Mouse (Mus musculus): ENCODE data around the gene Glyctk.
"Not testable (repeated sequence)": the region's sequence is repeated elsewhere in the genome, so short reads cannot be mapped to it uniquely, and the experiment has no call there.

Gene Glyctk

GRCm38 (mm10) chr9:106176769-106177168, 18.8 kb upstream of the Glyctk start:
- no peak for DNase-seq (ENCODE audit: low spot score)

GRCm38 (mm10) chr9:106175552-106176200, 17.7 kb upstream of the Glyctk start:
- no peak for DNase-seq (ENCODE audit: low spot score)

GRCm38 (mm10) chr9:106173363-106173762, 15.4 kb upstream of the Glyctk start:
- DNase-seq (ENCODE audit: low spot score) = no peak

- DNase-seq (ENCODE audit: low spot score) = no peak
These were observed 14.6 kb upstream of the Glyctk start for GRCm38 (mm10) chr9:106172527-106172926.

- DNase-seq (ENCODE audit: low spot score) = peak; percentile 68
These were observed 13.6 kb upstream of the Glyctk start for GRCm38 (mm10) chr9:106171346-106172158.

- DNase-seq (ENCODE audit: low spot score) = peak; percentile 93
These were observed 12.8 kb upstream of the Glyctk start, which contains the start of gene Wdr82 for GRCm38 (mm10) chr9:106170556-106171345. TSS of gene Wdr82 (plus strand) at chr9:106170928.

GRCm38 (mm10) chr9:106169917-106170316, 12.0 kb upstream of the Glyctk start:
- DNase-seq (ENCODE audit: low spot score) = no peak

- DNase-seq (ENCODE audit: low spot score) = not testable (repeated sequence)
These were observed 11.1 kb upstream of the Glyctk start for GRCm38 (mm10) chr9:106169006-106169405.

- no peak for DNase-seq (ENCODE audit: low spot score)
These were observed 9.8 kb upstream of the Glyctk start for GRCm38 (mm10) chr9:106167703-106168102.

- no peak for DNase-seq (ENCODE audit: low spot score)
These were observed 9.3 kb upstream of the Glyctk start for GRCm38 (mm10) chr9:106167241-106167640.

GRCm38 (mm10) chr9:106166709-106167108, 8.8 kb upstream of the Glyctk start:
- DNase-seq (ENCODE audit: low spot score) = no peak

GRCm38 (mm10) chr9:106160426-106160825, 2.5 kb upstream of the Glyctk start:
- DNase-seq (ENCODE audit: low spot score) = no peak

- peak; percentile 95 for DNase-seq (ENCODE audit: low spot score)
These were observed 1.9 kb upstream of the Glyctk start for GRCm38 (mm10) chr9:106159784-106160301.

GRCm38 (mm10) chr9:106159237-106159636, 1.3 kb upstream of the Glyctk start:
- no peak for DNase-seq (ENCODE audit: low spot score)

GRCm38 (mm10) chr9:106157623-106157925, 364 bp downstream of the Glyctk start:
- DNase-seq (ENCODE audit: low spot score) = no peak

GRCm38 (mm10) chr9:106156921-106157622, 866 bp downstream of the Glyctk start:
- DNase-seq (ENCODE audit: low spot score) = no peak

- DNase-seq (ENCODE audit: low spot score) = peak; percentile 89
These were observed 1.5 kb downstream of the Glyctk start for GRCm38 (mm10) chr9:106156419-106156818.

- no peak for DNase-seq (ENCODE audit: low spot score)
These were observed 3.8 kb downstream of the Glyctk start for GRCm38 (mm10) chr9:106154106-106154505.

GRCm38 (mm10) chr9:106149399-106149754, 8.6 kb downstream of the Glyctk start:
- no peak for DNase-seq (ENCODE audit: low spot score)

- DNase-seq (ENCODE audit: low spot score) = peak; percentile 68
These were observed 9.2 kb downstream of the Glyctk start for GRCm38 (mm10) chr9:106148541-106149398.

GRCm38 (mm10) chr9:106147851-106148431, 10.0 kb downstream of the Glyctk start:
- peak; percentile 50 for DNase-seq (ENCODE audit: low spot score)

Data from embryo, embryonic 10.5 days (tissue).